Mouse (Mus musculus) MEL (cell line): ENCODE data around the gene Plet1.

Source experiments
- CTCF ChIP-seq, 3 experiments: IDR thresholded peaks in 2 of 3; conservative IDR thresholded peaks in 1 of 3; 2 replicates each; pipeline ENCODE4 v1.5.1; 2011 to 2012; ENCODE audit warnings: low read length in 3 of 3, low read depth in 2 of 3, mild to moderate bottlenecking in 2 of 3, improper control_type of control experiment in 1 of 3, inconsistent platforms in 1 of 3, mixed read lengths in 1 of 3, moderate library complexity in 1 of 3; ENCODE audit not compliant: control insufficient read depth in 1 of 3, insufficient read depth in 1 of 3, poor library complexity in 1 of 3, severe bottlenecking in 1 of 3
- GABPA ChIP-seq: IDR thresholded peaks from 2 replicates; pipeline ENCODE4 v1.6.1; 2012; ENCODE audit warnings: low read depth, mild to moderate bottlenecking, inconsistent platforms, low read length, improper control_type of control experiment, moderate library complexity
- HCFC1 ChIP-seq: IDR thresholded peaks from 2 replicates; pipeline ENCODE4 v1.6.1; 2012; ENCODE audit warnings: low read depth, mild to moderate bottlenecking, inconsistent platforms, low read length, improper control_type of control experiment, moderate library complexity
- JUND ChIP-seq: IDR thresholded peaks from 2 replicates; pipeline ENCODE4 v1.6.1; 2011; ENCODE audit warnings: low read depth, mild to moderate bottlenecking, improper control_type of control experiment, low read length
- MAX ChIP-seq: IDR thresholded peaks from 2 replicates; pipeline ENCODE4 v1.6.1; 2011; ENCODE audit warnings: low read length, improper control_type of control experiment
- MYC ChIP-seq: IDR thresholded peaks from 2 replicates; pipeline ENCODE4 v1.6.1; 2011; ENCODE audit warnings: low read depth, mild to moderate bottlenecking, low read length, improper control_type of control experiment, moderate library complexity
- POLR2A ChIP-seq, 2 experiments: IDR thresholded peaks; 2 replicates each; pipeline ENCODE4 v1.6.1; 2011 to 2012; ENCODE audit warnings: low read length in 2 of 2, mild to moderate bottlenecking in 2 of 2, control low read depth in 1 of 2, improper control_type of control experiment in 1 of 2, low read depth in 1 of 2, moderate library complexity in 1 of 2; ENCODE audit not compliant: control insufficient read depth in 1 of 2, insufficient read depth in 1 of 2, poor library complexity in 1 of 2
- RAD21 ChIP-seq: IDR thresholded peaks from 2 replicates; pipeline ENCODE4 v1.6.1; 2011; ENCODE audit warnings: mild to moderate bottlenecking, low read depth, low read length, improper control_type of control experiment
- ZC3H11A ChIP-seq: IDR thresholded peaks from 2 replicates; pipeline ENCODE4 v1.6.1; 2012; ENCODE audit warnings: low read depth, mild to moderate bottlenecking, inconsistent platforms, low read length, improper control_type of control experiment

DNA sequence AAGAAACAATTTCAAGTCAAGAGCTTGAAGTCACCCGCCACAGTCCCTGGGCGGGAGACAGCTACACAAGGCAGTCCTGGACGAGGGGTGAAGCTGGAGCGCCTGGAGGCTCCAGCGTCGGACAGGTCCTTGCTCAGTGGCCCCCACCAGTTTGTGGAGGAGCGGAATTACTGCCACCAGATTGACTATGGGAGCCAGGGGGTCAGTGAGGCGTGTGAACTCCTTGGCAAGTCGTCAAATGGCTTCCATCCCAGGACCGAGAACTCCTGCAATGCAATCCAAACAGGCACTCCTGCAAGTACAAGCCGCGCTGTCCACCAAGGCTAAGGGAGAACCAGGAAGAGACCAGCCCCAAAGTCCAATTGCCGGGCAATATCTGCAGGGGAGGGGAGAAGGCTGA lies 45.3 kb upstream of the Plet1 start:
- TF ChIP-seq JUND (no peak), GABPA (no peak), MYC (no peak), POLR2A (IDR thresholded peaks at IDR 0.05; ENCODE audit: control insufficient read depth in 1 of 2, insufficient read depth in 1 of 2, low read depth in 1 of 2, low read length in 2 of 2, poor library complexity in 1 of 2) (no peak), MAX (no peak), HCFC1 (no peak), CTCF (IDR thresholded peaks at IDR 0.05 in 2 of 3, conservative IDR thresholded peaks at IDR 0.05 in 1 of 3; ENCODE audit: control insufficient read depth in 1 of 3, insufficient read depth in 1 of 3, low read depth in 2 of 3, low read length in 3 of 3, poor library complexity in 1 of 3, severe bottlenecking in 1 of 3) (no peak), ZC3H11A (no peak), RAD21 (no peak)
